Mouse (Mus musculus) liver, adult 2 months (tissue): ENCODE results near the gene Awat2.

ENCODE experiments used
- CTCF ChIP-seq: fragments of 200-500 bp; IDR thresholded peaks from 2 replicates; pipeline ENCODE4 v1.5.1; 2011; ENCODE audit warnings: low read depth, low read length, control low read depth
- POLR2A ChIP-seq: fragments of 200-500 bp; IDR thresholded peaks from 2 replicates; pipeline ENCODE4 v1.6.1; 2011; ENCODE audit warnings: low read length, control low read depth; ENCODE audit not compliant: insufficient read depth; ENCODE audit errors: extremely low read depth

GRCm38 (mm10) chrX:100400900-100401299, 41.6 kb downstream of the Awat2 start:
- TF ChIP-seq POLR2A (no peak), CTCF (no peak)
